Mouse (Mus musculus): ENCODE measurements around the gene Angptl4.

- TF ChIP-seq CTCF (IDR thresholded peaks at IDR 0.05; ENCODE audit: control insufficient read depth, insufficient read depth, insufficient read length) (no peak), FOSL1 (IDR thresholded peaks at IDR 0.05; ENCODE audit: insufficient read depth, low read length, poor library complexity, severe bottlenecking) (no peak), USF1 (IDR thresholded peaks at IDR 0.05; ENCODE audit: low read depth) (no peak)
These were observed 47.9 kb upstream of the Angptl4 start for GRCm38 (mm10) chr17:33829561-33829960.
